Mouse (Mus musculus) hindbrain, embryonic 11.5 days (tissue): ENCODE results near the gene Rhot2. TPM values are rescaled to one million over a fixed set of nuclear protein-coding genes. Genes with fewer than 3 reads are reported as not detected.

ENCODE experiments used
- ATAC-seq: fragments of 200-750 bp; cut with Nextera tagmentation; 2 replicates; pipeline ENCODE4 v1.8.0; 2017; ENCODE audit warnings: mild to moderate bottlenecking, moderate TSS enrichment, moderate library complexity; ENCODE audit not compliant: low FRiP score
- DNase-seq: peaks from one replicate; pipeline ENCODE4 v3.0.0-alpha.2; 2015; ENCODE audit warnings: low spot score
- H3K27ac ChIP-seq: fragments of 300-500 bp; sonication (generic); 2 replicates; pipeline ENCODE4 v1.5.1; 2014; ENCODE audit warnings: mild to moderate bottlenecking, low read depth, low read length
- H3K27me3 ChIP-seq: fragments of 300-500 bp; sonication (generic); 2 replicates; pipeline ENCODE4 v1.6.1; 2014; ENCODE audit warnings: mild to moderate bottlenecking, low read length, moderate library complexity, mixed read lengths; ENCODE audit not compliant: control insufficient read depth, insufficient read depth
- H3K36me3 ChIP-seq: fragments of 300-500 bp; sonication (generic); 2 replicates; pipeline ENCODE4 v1.6.1; 2014; ENCODE audit warnings: mild to moderate bottlenecking, low read length, moderate library complexity, mixed read lengths; ENCODE audit not compliant: control insufficient read depth, insufficient read depth
- H3K4me1 ChIP-seq: fragments of 300-500 bp; sonication (generic); replicated peaks from 2 replicates; pipeline ENCODE4 v1.6.1; 2014; ENCODE audit warnings: low read length, mixed read lengths; ENCODE audit not compliant: control insufficient read depth, insufficient read depth
- H3K4me2 ChIP-seq: fragments of 300-500 bp; sonication (generic); replicated peaks from 2 replicates; pipeline ENCODE4 v1.6.1; 2014; ENCODE audit warnings: mild to moderate bottlenecking, low read depth, low read length
- H3K4me3 ChIP-seq: fragments of 300-500 bp; sonication (generic); 2 replicates; pipeline ENCODE4 v1.5.1; 2014; ENCODE audit warnings: low read depth, low read length
- H3K9ac ChIP-seq: fragments of 300-500 bp; sonication (generic); 2 replicates; pipeline ENCODE4 v1.6.1; 2014; ENCODE audit warnings: low read depth, low read length
- H3K9me3 ChIP-seq: fragments of 300-500 bp; sonication (generic); 2 replicates; pipeline ENCODE4 v1.6.1; 2016; ENCODE audit warnings: low read length; ENCODE audit not compliant: control insufficient read depth
- WGBS: fragments of 180-500 bp; shearing (Covaris S2); extraction: QIAGEN DNeasy Blood & Tissue Kit; methylation state at CpG from one replicate; pipeline ENCODE4 v1.1.7; 2014; 5-methylcytosine and 5-hydroxymethylcytosine counted together
- polyA plus RNA-seq: library from polyadenylated mRNA; unstranded; fragments of >200 nt; fragmentation: Nextera tagmentation; extraction: Ambion mirVana; gene quantifications from 2 replicates; pipeline ENCODE4 v1.2.1, GENCODE M21; 2014

The Rhot2 gene
- polyA plus RNA-seq, 1 experiment from 2014 or later, result 9.3 TPM

DNA sequence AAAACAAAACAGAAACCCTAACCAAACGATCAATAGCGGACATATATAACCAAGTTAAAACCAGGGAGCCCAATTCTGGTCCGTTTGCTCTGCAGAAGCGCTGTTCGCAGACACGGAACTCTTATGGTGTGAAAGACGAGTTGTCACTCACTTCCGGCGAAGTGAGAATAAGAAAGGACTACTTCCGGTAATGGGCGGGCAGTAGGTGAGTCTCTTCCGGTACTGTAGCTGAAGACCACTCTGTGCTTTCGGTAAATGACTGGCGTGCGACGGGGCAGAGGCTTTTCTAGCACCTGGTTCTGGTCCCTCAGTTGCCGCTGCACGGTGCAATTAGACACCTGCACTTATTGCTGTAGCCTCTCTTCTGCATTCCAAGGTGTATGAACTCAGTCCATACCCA lies 21.2 kb downstream of the Rhot2 start, which contains the start of gene Wdr24:
Gene Wdr24, plus strand, starts transcription at position 176 of the 400 bp plus-strand sequence.
- peak within 1 kb of the TSS; percentile 80 for H3K4me2 ChIP-seq
- H3K9me3 ChIP-seq, result no peaks in the 10 kb centered on the region
- H3K36me3 ChIP-seq, result no peaks in the 10 kb centered on the region
- H3K4me3 ChIP-seq, result peak within 1 kb of the TSS; percentile 47
- no peak for ATAC-seq
- peaks cover 15% of the 10 kb centered on the region for H3K4me1 ChIP-seq
- WGBS, result 1% methylated on average over 18 of the region's 18 CpGs
- H3K27me3 ChIP-seq, result peaks cover 20% of the 10 kb centered on the region
- H3K9ac ChIP-seq, result peak within 1 kb of the TSS; percentile 69
- 0 out of 2 replicates have a peak within 1 kb of the TSS, but pooled peaks have one; percentile 19 for H3K27ac ChIP-seq
- peak; percentile 87 for DNase-seq

- no peak for ATAC-seq
- Histone ChIP-seq H3K27ac (no peak overlapping the region), H3K27me3 (peaks cover 31% of the 10 kb centered on the region), H3K4me1 (peaks cover 4% of the 10 kb centered on the region; the same call in 1 of the 2 replicates), H3K4me3 (0 out of 2 replicates have a peak overlapping the region, but pooled peaks have one; percentile 2), H3K9ac (no peak overlapping the region), H3K4me2 (peak overlapping the region; percentile 30), H3K9me3 (no peaks in the 10 kb centered on the region), H3K36me3 (no peaks in the 10 kb centered on the region)
- DNase-seq, result peak; percentile 27
- 7% methylated on average over 44 of the region's 46 CpGs for WGBS
Observed at GRCm38 (mm10) chr17:25818851-25819780, 25.5 kb downstream of the Rhot2 start.

DNA sequence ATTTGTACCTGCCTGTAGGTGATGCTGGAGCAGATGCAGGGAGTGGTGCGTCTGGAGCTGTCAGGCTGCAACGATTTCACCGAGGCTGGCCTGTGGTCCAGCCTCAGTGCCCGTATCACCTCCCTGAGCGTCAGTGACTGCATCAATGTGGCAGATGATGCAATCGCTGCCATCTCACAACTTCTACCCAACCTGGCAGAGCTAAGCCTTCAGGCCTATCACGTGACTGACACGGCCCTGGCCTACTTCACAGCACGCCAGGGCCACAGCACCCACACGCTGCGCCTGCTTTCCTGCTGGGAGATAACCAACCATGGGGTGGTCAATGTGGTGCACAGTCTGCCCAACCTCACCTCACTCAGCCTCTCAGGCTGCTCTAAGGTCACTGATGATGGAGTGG lies 27.0 kb downstream of the Rhot2 start:
- Histone ChIP-seq H3K4me3 (no peak overlapping the region), H3K27me3 (peaks cover 31% of the 10 kb centered on the region), H3K4me1 (0 out of 2 replicates have a peak, but pooled peaks cover 2% of the 10 kb centered on the region), H3K36me3 (no peaks in the 10 kb centered on the region), H3K4me2 (no peak overlapping the region), H3K9me3 (no peaks in the 10 kb centered on the region), H3K27ac (no peak overlapping the region), H3K9ac (no peak overlapping the region)
- WGBS, result 87% methylated on average over 11 of the region's 11 CpGs
- ATAC-seq (no peak), DNase-seq (no peak)

DNA sequence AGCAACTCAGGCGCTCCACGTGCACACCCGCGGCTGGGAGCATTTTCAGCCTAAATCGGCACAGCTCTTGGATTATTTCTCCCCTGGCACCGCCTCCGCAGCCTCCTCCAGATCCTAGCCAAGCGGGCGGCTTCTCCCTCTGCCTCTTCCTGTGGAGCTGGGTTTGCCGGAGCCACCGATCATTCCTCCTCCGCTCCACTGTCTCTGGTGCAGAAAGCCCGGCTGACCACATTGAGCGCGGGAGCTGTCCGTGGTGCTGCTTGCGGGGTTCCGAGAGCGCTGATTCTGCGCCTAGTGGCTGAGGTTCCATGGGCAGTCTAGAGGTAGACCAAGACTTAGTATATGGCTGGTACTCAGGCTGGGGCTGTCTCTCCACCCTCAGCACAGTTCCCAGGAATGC lies 31.2 kb downstream of the Rhot2 start:
- H3K27ac ChIP-seq, result no peak overlapping the region
- H3K9me3 ChIP-seq, result no peaks in the 10 kb centered on the region
- no peak overlapping the region for H3K9ac ChIP-seq
- ATAC-seq, result no peak
- 0 out of 2 replicates have a peak overlapping the region, but pooled peaks have one; percentile 9 for H3K4me2 ChIP-seq
- peaks cover 10% of the 10 kb centered on the region; the same call in 1 of the 2 replicates for H3K4me1 ChIP-seq
- H3K36me3 ChIP-seq, result no peaks in the 10 kb centered on the region
- no peak overlapping the region for H3K4me3 ChIP-seq
- 3% methylated on average over 20 of the region's 20 CpGs for WGBS
- DNase-seq, result peak; percentile 87
- H3K27me3 ChIP-seq, result peaks cover 13% of the 10 kb centered on the region

DNA sequence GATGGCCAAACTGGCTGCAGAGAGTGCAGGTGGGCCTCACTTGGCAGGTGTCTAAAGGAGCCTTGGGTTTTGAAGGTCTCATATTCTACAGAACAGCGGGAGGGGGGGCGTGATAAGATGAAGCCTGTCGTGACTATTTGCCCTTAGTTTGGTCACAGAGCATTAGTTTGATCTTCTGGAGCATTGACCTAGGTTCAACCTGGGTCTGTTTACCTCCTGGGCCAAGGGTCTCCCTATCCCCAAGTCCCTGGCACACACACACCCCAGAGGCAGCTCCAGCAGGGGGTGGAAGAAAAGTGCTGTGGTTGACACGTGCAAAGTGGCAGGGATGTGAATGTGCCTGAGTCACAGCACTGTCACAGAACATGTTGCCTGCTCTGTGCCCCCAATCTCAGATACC lies 33.8 kb downstream of the Rhot2 start:
- peaks cover 2% of the 10 kb centered on the region; the same call in 1 of the 2 replicates for H3K27me3 ChIP-seq
- ATAC-seq (no peak), DNase-seq (no peak)
- H3K9me3 ChIP-seq, result no peaks in the 10 kb centered on the region
- no peak overlapping the region for H3K27ac ChIP-seq
- H3K9ac ChIP-seq, result no peak overlapping the region
- no peaks in the 10 kb centered on the region for H3K36me3 ChIP-seq
- H3K4me3 ChIP-seq, result no peak overlapping the region
- WGBS, result 78% methylated on average over 4 of the region's 4 CpGs
- peak overlapping the region; percentile 87 for H3K4me2 ChIP-seq
- peaks cover 10% of the 10 kb centered on the region; the same call in 1 of the 2 replicates for H3K4me1 ChIP-seq

GRCm38 (mm10) chr17:25809606-25810340 lies 34.9 kb downstream of the Rhot2 start:
- 8% methylated on average over 25 of the region's 25 CpGs for WGBS
- peak; percentile 49 for DNase-seq
- H3K9ac ChIP-seq, result peak overlapping the region; percentile 95
- H3K4me2 ChIP-seq, result peak overlapping the region; percentile 87
- peak overlapping the region; percentile 98 for H3K27ac ChIP-seq
- ATAC-seq, result peak; percentile 77
- no peaks in the 10 kb centered on the region for H3K9me3 ChIP-seq
- H3K36me3 ChIP-seq, result no peaks in the 10 kb centered on the region
- H3K4me1 ChIP-seq, result peaks cover 10% of the 10 kb centered on the region; the same call in 1 of the 2 replicates
- peaks cover 2% of the 10 kb centered on the region; the same call in 1 of the 2 replicates for H3K27me3 ChIP-seq
- peak overlapping the region; percentile 84 for H3K4me3 ChIP-seq

DNA sequence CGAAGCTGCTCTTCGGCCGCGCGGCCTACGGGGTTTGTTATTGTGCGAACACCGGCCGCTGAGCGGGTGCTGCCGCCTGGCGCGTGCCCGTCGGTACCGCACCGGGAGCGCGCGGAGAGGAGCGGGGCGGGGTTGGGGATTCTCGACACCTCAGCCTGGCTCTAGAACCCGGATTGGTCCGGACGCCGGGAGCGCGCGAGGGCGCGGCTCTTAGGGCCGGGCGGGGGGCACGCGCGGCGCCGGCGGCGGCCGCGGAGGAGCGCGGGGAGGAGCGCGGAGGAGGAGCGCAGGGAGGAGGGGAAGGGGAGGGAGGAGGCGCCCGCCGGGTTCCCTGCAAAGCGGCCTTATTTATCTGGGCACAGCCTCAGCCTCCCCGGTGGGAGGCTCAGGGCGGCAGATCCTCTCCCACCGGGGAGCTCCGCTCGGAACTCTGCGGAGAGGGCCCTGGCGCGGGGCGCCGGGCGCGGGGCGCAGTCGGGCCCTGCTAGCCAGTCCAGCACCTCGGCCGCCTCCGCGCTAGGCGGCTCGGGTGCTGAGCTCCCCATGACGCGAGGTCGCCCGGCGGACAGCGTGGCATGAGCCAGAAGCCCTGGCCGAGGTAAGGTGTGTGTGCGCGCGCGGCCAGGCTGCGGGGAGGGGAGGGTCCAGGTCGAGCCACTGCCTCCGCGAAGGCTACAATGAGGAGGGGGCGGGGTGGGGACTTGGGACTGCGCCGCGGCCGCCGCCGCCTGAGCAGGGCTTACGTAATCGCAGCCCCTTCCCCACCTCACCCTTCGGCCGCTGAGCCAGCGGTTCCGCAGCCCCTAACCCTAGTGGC lies 35.7 kb downstream of the Rhot2 start, which contains the start of gene Fbxl16:
Gene Fbxl16, plus strand, starts transcription at position 297 of the 817 bp plus-strand sequence.
- peaks cover 10% of the 10 kb centered on the region; the same call in 1 of the 2 replicates for H3K4me1 ChIP-seq
- ATAC-seq, result peak; percentile 81
- peak within 1 kb of the TSS; percentile 98 for H3K27ac ChIP-seq
- no peaks in the 10 kb centered on the region for H3K9me3 ChIP-seq
- under 1% methylated on average over 54 of the region's 100 CpGs for WGBS
- peak within 1 kb of the TSS; percentile 95 for H3K9ac ChIP-seq
- H3K27me3 ChIP-seq, result peaks cover 2% of the 10 kb centered on the region; the same call in 1 of the 2 replicates
- peak; percentile 91 for DNase-seq
- peak within 1 kb of the TSS; percentile 84 for H3K4me3 ChIP-seq
- peak within 1 kb of the TSS; percentile 87 for H3K4me2 ChIP-seq
- no peaks in the 10 kb centered on the region for H3K36me3 ChIP-seq
